Mouse (Mus musculus): ENCODE measurements around the gene Gfod2.

Gene Gfod2

DNA sequence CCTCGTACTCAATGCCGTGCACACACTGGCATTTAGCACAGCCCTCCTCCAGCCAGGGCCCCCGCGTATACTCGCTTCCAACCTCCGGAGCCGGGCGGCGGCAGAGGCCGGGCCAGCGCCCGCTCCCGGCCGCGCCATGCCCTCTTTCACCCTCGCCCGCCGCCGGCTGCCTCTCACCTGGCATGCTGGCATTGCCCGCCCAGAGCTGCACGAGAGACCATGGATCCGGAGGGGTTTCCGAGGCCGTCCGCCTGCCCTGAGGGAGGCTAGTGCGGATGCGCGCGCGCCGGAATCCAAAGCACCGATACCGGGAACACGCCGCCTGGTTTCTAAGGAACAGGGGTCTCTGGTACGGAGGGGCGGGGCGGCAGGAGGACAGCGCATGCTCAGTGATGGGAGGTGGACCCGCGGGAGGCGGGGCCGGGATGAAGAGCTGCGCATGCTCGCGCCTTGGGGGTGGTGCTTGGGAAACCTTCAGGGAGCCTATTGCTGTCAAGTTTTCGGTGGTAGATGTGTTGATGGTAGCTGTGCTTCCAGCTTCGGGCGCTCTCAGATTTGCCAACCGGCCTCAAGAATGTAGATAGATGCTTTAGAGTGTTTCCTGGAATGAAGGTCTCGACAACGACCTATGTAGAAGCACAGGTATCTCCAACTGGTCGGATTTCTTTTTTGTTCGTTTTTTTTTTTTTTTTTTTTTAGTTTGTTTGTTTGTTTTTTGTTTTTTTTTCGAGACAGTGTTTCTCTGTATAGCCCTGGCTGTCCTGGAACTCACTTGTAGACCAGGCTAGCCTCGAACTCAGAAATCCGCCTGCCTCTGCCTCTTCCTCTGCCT is at the start of gene Gfod2:
TSS of gene Gfod2 (minus strand) at position 388 of the 832 bp plus-strand sequence.
- DNase-seq = peak; percentile 99 to 100

DNA sequence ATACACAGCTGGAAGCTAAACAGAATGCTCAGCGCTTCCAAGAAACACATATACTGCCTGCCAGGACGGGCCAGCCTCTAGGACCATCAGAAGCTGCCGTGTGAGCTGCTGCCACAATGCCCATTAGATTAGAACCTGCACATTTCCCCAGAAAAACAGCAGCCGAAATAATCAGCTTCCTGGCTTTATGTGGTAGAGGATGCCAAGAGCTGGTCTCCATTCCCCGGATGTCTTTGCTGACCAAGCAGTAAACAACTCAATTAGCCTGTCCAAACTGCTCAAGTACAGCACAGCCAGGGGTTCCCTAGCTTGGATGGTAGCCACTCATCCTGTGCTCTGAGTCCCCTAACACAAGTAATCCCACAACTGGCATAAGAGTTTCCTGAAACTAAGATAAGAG is 49.3 kb upstream of the Gfod2 start:
- DNase-seq = peak; percentile 20 to 25

DNA sequence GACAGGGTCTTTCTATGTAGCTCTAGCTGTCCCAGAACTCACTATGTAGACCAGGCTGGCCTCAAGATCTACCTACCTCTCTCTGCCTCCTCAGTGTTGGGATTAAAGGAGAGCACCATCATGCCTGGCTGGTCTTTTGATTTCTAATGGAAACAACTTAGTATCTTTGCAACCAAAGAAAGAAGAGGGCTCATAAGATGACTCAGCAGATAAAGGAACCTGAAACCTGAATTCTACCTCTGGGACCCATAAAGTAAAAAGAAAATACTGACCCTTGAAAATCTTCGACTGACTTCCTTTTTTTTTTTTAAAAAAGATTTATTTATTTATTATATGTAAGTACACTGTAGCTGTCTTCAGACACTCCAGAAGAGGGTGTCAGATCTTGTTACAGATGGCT is 47.5 kb upstream of the Gfod2 start:
- no peak for DNase-seq

DNA sequence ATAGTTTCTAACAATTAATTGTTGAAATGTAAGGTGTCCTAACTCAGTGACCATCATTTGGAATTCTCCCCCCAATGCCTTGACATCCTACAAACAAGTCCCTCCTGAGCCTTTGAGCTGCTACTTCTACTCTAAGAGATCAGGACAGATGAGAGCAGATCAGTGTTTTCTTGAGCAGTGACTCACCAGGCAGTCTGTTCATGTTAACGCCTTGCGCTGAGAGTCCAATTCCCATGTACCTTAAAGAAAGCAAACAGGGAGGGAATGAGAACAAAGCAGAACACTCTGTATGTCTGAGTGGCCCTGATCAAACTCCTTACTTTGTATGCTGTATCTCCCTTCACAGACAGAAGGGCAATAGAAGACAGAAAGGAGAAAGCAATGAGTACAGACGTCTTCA is 46.9 kb upstream of the Gfod2 start:
- DNase-seq = no peak

DNA sequence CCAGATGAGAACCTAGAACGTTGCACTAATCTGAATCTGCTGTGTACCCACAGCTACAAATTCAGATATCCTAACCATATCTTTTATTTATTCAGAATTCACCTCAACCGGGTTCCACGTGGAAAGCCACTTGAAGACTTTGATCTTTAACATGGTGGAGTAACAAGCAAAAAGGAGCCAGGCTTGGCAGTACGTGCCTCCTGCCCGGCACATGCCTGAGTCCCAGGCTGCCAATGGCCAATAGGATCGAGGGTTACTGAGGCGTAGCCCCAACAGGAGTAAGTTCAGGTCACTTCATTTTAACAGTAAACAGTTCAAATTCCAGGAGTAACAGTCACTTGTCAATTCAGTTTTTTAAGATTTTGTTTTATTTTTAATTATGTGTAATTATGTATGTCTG is 46.3 kb upstream of the Gfod2 start:
- no peak for DNase-seq

DNA sequence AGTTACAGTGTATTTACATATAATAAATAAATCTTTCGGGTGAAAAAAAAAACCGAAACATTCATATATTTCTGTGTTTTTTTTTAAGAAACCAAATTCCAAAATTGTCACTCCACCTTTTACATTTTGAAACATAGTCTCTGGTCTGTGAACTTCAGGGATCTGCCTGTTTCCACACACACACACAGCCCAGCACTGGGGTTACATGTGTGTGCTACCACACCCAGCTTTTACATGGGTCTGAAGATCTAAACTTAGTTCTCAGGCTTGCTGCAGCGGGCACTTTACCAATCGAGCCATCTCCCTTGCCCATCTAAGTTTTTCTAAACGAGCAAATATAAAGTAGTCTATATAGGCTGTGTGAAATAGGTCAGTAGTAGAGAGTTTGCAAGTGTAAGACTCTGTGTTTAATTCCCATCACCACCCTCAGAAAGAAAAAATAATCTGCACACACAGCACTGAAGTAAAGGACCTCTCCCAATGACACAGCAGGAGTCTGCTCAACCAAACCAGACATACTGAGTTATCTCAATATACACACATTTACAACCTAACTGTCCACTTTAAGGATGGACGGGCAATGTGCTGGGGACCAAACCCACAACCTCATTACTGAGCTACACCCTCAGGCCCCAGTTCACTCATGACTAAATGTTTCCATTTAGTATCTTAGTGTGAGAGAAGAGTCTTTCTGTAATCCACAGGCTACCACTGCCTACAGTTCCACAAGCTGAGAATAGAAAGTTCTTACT is 42.9 kb upstream of the Gfod2 start:
- DNase-seq = no peak

DNA sequence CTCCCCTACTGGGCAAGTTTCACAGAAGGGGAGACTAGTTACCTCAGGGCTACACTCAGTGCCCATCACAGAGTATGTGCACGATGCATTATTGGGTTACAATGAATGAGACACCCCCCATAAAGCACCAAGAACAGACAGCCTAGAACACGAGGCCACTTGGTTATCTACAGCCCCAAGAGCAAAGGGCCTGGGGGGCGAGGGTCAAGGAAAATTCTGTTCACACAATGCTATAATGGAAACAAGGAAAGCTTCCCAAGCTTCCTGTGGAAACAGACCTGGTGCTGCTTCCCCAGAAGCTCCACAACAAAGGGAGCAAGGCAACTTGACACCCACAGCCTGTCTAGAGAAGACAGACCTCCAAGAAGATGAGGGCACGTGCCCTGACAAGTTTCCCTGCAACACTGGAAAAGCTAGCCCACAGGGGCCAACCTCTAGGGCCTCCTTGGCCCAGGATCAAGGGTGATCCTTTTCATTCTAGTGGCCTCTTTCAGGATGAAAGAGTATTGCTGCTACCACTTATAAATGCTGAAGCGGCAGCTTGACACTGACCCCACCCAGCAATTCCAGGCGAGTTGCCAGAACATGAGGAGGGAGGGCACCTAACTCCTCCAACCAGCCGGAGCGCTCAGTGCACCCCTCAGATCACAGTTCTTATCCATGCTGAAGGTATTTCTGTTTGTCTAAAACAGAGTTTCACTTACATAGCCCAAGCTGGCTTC is 40.8 kb upstream of the Gfod2 start:
- peak; percentile 85 to 87 for DNase-seq

DNA sequence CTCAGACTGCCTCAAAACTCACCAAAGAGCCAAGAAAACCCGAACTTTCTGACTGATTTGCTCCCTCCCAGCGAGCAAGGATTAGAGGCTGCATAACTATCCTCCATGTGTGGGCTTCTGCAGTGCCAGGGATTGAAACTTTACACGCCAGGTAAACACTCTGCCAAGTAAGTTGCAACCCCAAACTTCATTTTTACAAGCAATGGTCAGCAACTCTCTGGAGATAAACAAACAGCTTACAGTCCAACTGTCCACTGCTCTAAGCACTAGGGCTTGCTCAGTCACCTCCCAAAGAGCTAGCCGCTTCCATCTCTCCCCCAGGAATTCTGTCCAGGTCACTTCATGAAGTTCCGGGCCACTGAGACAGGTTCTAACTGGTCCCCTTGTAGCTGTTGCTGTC is 39.9 kb upstream of the Gfod2 start:
- DNase-seq = no peak

DNA sequence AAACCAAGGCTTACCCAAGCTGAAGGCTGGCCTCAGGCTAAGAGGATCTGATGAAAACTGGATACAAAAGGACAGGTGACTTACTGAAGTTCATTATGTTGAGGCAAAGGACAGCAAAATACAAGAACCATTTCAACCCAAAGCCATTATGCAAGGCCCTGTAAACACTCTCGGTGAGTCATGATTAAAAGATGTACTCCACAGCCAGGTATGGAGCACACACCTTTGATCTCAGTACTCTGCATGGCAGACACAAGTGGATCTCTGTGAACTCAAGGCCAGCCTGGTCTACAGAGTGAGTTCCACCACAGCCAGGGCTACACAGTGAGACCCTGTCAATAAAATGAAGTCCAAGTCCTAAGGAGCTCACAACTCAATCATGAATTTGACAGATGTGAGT is 37.3 kb upstream of the Gfod2 start:
- no peak for DNase-seq

DNA sequence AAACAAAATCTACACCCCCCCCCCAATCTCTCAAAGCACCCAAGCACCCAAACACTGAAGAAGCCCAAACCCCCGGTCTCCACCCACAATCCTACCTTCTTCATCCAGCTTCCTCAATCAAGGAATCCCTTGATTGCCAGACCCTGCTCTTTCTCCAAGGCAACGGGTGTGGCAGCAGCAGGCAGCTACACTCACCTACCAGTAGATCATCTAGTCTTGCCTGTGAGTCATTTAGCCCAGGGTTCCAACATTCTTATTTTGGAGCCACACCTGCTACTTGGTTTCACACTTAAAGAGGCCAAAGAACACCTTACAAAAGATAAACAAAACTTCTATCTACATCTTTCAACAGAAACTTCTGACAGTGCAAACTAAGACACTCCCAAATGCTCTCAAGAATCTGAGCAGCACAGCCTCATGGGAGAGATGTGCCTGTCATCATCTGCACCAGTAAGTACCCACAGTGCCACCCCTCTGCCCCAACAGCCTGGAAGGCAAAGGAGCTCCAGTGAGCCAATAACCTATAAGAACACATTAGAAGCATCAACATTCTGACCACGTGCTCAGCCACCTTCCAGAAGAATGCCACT is 35.6 kb upstream of the Gfod2 start:
- no peak for DNase-seq

DNA sequence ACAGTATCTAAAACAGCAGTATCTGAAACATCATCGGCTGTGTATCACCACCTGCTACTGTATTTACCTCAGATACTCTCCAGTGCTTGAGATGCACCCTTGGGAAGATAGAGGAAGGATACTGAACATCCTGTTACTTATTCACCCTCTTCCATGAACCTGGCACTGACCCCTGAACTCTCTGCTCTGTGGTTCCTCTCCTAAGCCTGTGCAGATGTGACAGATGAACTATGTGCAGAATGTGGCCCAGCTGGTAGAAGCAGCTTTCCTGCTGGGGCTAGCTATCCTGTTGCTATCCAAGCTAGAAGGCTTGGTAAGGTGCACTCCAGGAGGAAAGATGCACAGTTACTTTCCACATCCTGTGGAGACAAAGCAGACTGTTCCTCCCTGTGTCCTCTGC is 34.9 kb upstream of the Gfod2 start:
- no peak for DNase-seq

DNA sequence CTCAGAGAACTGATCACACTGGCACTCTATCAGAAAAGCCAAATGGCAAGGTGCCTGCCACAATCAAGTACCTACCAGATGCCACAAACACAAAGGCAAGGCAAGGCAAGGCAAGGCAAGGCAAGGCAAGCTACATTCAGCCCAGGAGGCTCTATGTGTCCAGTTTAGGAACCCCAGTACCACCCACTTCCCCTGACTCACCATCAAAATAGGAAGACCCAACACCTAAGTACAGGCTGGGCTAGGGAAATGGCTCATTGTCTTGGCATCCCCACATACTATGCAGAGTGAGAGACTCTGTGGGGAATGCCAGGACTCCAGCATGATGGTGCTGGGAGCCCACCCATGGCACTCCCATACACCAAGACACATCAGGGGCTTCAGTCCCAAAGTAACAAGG is 31.2 kb upstream of the Gfod2 start:
- DNase-seq = peak; percentile 28 to 32

DNA sequence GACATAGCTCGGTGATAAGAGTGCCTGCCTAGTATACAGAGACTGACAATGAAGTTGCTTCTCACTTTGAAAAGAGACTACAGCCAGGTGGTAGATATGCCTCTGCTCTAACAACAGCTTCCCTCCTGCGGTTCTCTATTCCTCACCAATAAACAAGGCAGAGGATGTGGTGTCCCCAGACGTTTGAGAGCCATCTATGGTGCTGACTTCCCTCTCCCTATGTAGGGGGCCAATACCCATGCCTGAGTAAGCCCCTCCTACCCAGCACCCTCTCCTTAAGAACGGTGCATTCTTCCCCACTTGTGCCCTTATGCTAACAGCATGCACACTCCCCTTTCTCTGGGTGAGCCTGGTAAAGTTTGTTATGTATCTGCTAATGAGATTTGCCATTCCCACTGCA is 30.5 kb upstream of the Gfod2 start:
- DNase-seq = no peak

DNA sequence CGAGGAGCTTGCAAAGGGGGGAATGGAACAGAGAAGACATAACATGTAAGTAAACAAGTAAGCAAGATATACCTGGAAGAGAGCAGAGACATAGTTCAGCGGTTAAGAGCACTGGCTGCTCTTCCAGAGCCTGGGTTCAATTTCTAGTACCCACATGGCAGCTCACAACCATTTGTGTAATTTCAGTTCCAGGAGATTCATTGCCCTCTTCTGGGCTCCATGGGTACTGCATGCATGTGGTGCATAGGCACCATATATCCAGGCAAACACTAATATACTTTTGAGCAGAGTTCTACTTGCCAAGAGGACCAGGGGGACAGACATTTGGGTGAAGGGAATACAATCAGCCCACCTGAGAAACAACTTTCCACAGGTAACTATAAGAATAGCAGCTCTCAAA is 29.8 kb upstream of the Gfod2 start:
- DNase-seq = peak; percentile 62 to 72

DNA sequence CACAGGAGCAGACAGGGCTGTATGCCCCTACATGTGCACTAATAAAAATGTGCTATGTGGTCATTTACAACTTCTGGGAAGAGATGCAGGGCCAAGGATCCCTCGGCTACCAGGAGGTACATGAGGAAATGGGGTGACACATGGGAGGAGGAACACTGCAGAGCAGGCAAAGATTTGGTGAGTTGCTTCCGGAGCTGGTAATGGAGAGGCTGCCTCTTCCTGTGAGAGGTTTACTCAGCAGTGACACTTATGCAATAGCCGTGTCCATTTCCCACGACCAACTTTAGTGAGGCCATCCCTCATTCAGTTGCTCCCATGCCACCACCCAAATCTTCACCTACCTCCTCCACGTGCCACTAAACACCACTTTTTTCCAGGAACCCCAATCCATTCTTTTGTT is 21.8 kb upstream of the Gfod2 start:
- no peak for DNase-seq

DNA sequence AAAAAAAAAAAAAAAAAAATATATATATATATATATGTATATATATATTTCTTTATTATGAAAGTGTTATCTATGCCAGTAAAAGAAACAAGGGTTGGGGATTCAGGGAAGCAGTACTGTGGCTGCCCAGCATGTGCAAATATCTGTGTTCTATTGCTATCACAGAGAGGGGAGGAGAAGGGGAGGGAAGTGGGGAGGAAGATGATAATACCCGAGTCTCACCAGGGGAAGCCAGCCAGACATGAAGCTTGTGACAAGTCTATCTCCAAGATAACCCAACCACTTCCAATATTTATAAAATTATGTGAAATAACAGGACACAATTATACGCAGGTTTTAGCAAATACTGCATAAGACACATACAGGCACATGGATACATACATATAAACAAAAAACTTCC is 19.4 kb upstream of the Gfod2 start:
- no peak for DNase-seq

DNA sequence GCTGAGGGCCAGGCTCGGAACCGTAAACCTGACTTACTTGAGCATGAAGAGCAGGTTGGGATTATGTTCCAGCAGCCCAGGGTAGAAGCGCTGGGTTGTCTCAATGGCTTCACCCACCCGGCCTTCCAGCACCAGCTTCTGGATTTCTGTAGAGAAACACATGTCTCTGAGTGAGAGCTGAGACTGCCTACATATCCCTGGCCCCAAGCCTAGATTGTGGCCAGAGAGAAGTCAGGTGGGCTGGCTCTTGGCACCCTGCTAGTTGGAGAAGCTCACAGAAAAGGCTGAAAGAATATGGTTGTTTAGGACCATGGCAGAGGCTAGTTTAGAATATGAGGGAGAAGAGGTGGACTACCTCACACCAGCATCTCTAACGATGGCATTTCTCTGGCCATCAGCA is 16.0 kb upstream of the Gfod2 start:
- peak in 1 of 2 experiments; percentile 20 for DNase-seq

DNA sequence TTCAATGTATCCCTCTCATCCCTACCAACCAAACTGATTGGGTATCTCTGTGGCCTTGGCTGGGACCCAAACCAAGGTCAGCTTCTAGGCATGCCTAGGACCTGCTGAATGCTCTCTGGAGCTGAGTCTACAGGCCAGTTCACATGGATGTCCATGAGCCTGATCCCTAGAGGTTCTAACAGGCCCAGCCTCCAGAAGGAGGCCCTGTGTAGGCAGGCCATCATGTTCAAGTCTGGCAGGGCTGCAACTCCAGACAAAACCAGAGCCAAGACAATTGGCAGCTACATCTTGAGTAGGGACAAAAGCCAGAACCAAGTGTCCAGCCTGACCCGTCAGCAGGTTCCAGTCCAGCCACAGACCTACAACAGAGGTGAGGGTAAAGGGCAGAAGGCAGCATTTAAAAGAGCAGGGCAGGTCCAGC is 15.0 kb upstream of the Gfod2 start:
- DNase-seq = peak; percentile 45 to 53

DNA sequence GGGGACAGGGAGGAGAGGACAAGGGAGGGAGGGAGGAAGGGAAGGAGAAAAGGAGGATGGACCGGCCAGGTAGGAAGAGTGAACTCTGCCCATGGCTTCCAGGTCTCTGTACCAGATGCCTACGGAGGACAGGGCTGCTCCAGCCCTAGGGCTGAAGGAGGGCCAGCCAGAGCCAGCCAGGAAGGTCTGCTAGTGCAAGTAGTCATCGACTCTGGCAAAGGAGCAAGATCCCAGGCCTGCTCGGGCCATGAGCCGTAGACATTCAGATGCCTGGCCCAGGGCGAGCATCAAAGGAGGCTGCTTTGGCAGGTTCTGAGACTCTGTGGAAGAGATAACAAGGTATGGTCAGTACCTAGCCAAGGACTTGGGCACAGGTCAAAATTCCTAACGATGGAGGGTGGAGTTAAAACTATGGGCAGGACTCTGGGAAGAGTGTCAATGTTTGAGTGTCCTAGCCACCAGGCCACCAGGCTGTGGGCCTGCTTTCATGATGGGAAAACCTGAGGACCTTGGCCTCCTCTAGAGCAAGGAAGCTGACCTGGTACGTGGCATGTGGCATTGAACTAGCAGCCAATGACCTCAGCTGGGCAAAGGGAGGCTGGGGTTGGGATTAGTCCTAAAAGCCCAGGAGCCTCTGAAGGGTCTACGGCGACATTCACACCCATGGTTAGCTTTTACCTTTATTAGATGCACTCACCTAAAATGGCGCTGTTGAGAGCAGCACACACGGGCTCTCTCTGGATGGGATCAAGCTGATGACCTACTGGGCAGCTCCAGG is 13.1 kb upstream of the Gfod2 start:
- DNase-seq = no peak

DNA sequence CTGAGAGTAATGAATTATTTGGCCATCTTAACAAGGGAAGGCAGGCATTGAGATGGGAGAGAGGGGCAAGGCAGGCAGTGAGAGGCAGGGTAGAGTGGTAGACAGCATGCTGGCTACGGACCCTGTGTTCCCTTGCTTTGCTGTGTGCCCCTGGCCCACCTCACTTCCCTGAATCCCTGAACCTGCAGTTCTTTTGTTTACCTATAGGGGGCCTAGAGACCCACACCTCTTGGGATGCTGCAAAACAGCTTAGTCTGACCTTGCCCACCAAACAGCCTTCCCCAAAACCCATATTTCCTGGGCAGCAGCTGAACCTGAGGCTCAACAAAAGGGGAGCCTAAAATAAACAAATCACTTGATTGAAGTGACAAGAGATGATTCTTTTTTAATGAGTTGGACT is 12.1 kb upstream of the Gfod2 start:
- peak; percentile 44 to 73 for DNase-seq

DNA sequence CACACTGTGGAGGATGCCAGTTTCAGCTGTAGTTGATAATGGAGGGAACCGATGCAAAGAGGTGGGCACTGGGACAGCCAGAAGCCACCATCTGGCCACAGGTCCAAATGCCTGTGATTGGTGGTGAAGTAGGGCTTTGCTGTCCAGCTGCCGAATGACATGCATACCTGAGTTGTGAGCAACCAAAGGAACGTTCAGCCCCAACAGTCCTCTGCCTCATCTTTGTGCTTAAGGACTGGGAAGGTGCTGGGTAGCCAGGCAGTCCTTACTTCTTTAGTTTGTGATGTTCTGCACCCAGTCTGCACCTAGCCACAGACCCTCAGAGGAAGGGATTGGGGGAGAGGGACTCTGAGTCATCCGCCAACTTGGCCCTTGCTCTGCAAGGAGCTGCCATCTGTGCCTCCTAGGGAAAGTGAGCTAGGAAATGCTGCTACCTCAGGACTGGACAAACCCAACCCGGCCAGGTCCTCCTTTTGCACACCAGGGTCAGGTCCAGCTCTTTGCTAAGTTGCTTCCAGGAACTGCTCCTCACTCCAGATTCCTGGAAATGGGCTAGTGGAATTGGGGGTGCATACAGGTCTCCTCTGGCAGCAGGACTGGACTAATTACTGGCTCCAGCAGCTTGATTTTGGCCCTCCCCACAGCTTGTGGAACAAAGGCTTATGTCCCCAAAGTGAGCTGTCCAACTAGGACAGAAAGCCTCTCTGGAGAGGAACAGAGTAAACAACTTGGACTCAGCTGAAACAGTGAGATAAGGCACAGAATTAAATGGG is 10.2 kb upstream of the Gfod2 start:
- peak; percentile 32 to 36 for DNase-seq
